Mouse (Mus musculus): ENCODE measurements at regions not wholly inside any gene's neighbourhood (a gene's known extent, or its start where the extent isn't known, plus 50 kb on each side); places are given as distances from the start of the nearest gene placed in this dataset.

DNA sequence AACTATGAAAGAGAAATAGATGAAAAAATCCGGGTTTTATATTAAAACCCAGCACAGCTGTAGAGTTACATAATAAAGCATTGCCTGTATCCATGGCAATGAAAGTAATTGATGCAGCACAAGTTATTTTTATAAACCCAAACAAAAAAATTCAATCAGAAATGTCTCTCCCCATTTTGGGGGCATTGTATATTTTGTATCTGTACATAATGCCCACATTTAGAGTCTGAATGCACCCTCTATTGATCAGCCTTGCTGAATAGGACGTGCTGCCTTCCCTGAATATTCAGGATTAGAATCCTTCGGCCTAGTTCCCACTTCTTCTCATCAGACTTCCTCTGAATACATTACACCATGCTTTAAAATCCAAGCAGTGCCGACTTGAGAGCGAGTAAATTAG lies 106.0 kb upstream of the Tox3 start:
- TF ChIP-seq CTCF (IDR thresholded peaks at IDR 0.05; ENCODE audit: control insufficient read depth, insufficient read depth, insufficient replicate concordance, low read depth, low read length) (no peak), POLR2A (IDR thresholded peaks at IDR 0.05; ENCODE audit: control insufficient read depth, low read depth, low read length) (no peak)
